Mouse (Mus musculus): ENCODE data around the gene Cenpf. TPM values are rescaled to one million over a fixed set of nuclear protein-coding genes. Genes with fewer than 3 reads are reported as not detected.

Cenpf gene
- 1 to 10 TPM in 3 of 4 experiments, under 1 TPM in 1; 0.70 to 2.7 (median 1.3) TPM for total RNA-seq (2022)

DNA sequence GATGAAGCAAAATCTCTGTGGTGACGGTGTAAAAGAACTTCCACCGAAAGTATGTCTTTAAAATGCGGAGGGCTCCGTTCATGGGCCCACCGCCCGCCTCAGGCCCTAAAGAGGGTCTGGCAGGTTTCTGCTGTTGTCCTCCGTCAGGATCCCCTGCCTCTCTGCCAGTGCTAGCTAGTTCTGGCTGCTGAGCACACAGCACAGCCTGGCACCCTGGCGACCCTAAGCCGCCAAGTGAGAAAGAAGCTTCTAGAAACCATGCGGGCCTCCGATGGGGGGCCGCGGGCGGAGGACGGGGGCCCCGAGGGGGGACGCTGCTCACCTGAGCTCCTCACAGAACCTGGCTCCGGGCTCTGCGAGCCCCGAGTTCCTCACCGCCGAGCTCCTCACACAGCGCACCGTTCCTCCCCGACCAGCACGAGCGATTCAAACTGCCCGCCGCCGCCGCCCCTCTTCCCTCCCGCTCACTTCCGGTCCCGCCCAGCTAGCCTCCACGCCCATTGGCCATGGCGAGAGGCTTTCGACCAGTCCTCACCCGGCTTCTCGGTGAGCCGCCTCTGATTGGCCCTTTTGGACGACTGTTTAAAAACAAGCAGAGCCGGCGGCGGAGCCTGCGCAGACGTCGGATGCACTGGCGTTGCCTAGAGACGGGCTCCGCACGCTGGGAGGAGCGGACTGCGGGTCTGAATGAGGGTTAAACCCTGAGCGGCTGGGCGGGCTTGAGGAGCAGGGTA, at the start of gene Cenpf:
TSS of gene Cenpf (minus strand) at position 433 of the 734 bp plus-strand sequence.
- DNase-seq, result peak; percentile 98

DNA sequence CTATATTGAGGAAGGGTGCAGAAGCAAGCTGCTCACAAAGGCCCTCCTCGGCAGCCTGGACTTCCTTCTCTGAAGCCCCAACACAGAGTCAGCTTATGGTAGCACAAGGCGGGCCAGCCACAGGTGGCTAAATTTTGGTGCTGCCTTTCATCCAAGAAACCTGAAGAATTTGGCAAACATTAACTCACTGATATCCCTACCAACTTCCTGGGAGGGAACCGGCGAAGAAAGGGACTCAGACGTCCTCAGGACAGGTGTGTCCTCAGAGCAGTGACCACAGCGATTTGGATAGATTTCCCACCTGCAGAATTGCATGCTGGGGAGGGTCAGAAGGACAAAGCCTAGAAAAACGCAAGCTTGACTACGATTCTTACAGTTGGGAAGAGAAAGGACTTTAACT, 44.3 kb upstream of the Cenpf start:
- DNase-seq, result no peak

DNA sequence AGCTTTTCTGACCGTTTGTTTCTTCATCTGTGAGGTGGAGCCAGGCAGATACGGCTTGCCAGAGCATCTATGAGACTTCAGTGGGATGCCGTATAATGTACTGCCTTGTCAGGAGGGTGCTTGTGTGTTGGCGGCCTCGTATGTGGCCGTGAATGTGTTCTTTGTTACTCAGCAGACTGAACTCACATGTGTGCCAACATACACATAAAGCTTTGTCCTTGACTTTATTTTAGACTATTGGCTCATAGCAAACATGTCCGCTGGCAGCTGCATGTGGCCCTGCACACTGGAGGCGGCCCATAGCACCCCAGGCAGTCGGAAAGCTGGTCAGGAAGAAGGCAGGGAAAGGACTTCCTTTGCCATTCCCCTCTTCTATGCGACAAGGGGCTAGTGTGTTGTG, 43.8 kb upstream of the Cenpf start:
- DNase-seq, result no peak

DNA sequence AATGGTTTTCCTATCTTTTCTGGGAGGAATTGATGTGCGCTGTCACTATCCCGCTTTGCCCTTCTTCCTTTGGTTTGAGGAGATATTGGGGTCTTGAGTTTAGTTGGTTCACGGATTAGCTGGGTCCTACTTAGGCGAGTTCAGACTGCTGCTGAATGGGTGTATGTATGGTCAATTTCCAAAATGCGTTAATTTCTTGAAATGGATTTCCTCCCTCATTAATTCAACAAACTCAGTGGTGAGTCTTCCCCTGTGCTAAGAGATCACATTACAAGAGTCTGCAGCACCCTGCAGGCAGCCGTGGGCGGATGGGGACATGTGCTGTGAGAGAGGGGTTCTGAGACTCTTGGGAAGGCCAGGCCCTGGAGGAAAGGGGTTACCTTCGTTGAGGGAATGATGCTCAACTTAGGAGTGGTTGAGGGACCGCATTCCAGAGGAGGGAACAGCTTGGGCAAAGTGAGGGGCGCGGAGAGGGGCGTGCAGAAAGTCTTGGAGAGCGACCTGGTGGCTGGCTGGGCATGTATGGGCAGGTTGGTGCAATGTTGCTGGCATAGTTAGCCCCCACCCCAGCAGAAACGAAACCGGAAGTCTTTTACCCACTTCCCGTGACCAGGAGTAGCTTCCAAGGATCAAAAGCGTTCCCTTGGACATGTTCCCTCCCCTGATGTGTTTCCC, 41.4 kb upstream of the Cenpf start:
- DNase-seq, result no peak

DNA sequence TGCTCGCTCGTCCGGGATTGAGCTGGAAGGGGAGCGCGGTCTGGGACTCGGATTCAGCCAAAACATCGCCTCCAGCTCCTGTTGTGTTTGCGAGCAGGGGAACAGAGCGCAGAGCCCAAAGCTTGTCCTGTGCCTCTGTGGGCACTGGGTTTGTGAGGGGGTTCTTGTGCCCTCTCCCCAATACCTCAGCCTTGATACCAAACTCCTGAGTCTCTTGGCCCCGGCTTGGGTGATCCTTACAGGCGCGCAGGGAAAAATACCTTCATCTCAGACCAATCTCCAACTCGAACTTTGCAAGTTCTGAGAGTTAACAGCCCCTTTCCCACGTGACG, 40.9 kb upstream of the Cenpf start:
- DNase-seq, result no peak

DNA sequence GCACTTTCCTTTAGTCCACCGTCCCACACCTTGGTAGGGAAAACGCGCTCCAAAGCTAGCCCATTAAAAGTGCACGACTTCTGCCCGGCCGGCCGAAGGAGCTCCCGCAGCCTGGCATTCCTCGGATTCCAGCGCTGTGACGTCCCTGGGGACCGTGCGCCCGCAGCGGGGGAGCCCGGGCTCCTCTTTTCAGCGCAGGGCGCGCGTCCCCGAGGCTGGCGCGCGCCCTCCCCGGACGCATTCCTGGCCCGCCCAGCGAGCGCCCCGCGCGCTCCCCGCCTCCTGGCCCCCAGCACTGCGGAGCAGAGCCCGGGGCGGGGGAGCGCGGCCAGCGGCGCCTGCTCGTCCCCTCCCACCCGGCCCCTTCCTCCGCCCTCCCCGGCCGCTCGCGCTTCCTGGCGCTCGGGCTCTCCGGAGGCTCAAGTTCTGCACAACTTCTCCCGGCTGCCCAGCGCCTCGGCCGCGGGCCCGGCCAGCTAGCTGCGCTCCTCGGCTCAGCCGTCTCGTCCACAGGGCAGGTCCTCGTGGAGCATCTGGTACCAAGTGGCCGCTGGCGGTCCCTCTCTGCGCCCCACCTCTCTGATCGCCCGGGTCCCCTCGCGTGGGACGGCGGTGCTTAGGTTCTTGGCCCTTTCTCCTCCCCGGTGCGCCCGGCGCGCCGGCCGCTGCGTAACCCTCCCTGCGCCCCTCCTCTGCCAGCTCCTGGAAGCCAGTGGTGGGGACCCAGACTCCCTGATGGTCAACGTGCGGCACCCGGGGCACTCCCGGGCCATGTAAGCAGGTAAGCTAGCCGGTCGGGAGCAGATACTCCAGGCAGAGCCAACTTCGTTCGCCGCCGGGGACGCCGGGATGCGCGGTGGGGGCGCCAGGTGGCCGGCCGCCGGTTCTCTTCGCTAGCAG, 40.2 kb upstream of the Cenpf start, which contains the start of gene Ptpn14:
TSS of gene Ptpn14 (plus strand) at position 385 of the 900 bp plus-strand sequence.
- peak; percentile 79 for DNase-seq

DNA sequence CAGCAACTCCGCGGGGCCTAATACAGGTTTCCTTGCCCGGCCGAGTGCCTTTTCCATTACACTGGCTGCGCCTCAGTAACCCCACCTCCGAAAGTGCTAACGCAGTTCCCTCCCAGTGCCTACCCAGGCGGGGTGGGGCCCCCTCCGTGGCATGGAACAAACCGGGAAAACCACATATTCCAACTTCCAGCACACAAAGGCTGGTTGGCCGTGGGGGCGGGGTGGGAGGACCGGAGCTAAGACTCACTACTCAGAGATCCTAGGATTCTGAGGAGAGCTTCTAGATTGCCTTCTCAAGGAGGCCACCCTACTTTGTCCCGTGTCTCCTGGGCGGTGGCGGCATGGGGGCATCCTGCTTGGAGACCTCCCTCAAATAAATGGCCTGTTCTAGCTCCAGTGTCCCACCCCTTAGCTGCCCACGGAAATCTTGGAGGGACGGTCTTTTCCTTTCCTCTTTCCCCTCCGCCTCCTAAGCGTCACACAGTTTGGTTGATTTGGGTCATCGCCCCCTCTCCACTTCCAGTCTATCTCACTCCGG, 39.5 kb upstream of the Cenpf start:
- peak; percentile 63 for DNase-seq

DNA sequence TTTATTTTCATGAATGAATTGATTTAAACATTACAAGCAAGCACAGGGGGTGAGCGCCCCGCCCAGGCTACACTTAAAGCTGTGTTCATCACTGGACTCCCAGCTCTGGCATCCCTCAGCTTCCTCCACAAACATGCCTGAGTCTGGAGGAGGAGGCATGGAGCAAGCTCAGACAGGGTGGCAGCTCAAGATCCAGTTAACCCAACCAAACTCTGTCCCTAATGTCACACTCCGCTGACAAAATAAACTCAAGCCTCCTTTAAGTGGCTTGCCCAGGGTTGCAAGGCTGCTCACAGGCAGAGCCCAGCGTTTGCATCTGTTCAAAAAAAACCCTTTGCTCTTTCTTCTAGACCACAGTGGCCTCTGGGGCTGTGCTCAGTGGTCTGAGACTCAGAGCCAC, 38.2 kb upstream of the Cenpf start:
- DNase-seq, result no peak

DNA sequence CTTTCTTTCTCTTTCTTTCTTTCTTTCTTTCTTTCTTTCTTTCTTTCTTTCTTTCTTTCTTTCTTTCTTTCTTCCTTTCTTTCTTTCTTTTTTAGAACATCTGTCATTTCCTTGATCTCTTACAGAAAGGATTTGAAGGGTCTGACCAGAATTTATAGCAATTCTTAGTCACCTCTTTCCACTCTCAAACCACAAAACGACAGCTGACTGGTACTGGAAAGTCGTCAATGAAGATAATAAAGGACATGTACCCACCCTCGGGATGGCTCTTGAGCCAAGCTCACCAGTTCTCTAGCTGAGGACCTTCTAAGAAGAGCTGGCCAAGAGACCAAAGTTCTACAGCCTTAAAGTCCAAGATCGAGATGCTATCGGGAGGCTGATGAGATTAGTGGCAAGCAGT, 30.7 kb upstream of the Cenpf start:
- DNase-seq, result no peak

DNA sequence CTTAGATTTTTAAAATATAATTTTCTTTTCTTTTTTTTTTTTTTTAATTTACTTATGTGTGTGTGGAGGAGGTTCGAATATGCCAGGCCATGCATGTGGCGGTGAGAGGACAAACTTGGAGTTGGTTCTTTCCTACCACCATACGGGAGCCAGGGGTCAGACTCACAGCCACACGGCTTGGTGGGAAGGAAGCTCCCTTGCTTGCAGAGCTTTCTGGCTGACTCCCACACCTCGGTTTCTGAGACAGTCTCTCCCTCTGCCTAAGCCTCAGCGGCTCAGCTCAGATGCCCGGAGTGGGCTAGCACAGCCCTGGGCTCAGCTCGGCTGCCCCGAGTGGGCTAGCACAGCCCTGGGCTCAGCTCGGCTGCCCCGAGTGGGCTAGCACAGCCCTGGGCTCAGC, 29.7 kb upstream of the Cenpf start:
- DNase-seq, result no peak

DNA sequence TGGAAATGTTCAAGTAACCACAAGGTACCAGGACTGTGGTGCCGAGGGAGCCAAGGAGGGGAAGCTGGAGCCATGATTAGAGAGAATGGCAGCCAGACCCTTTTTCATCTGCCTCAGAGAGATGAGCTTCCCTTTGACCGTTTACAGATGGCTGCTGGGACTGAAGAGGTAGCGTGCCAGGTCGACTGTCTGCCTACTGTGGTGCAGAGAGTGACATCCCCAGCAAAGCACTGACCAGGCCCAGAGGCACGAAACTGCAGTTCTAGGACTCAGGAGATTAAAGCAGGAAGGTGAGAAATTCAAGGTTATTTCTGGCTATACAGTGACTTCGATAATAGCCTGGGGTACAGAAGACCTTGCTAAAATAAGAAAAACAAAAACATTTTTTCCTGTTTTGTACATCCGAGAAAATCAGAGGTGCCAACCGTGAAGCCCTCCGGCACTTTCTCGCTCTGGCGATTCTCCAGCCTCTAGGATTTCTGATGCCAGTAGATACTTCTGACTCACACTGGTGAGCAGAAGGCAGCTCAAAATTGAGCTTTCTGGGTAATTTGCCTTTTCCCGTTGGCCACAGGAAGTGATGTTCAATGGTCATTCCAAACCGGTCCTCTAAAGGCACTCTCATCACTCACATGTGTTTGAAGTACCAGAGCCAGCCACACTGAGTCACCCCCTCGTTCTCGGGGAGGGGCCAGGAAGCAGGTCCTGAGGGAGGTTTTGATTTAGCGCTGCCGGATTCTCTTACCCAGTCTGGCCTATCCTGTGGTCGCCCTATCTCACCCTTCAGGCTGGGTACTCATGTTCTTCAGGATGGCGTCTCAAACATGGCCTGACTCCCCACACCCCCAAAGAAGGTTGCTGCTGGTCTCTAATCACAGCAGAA, 28.3 kb upstream of the Cenpf start:
- no peak for DNase-seq

DNA sequence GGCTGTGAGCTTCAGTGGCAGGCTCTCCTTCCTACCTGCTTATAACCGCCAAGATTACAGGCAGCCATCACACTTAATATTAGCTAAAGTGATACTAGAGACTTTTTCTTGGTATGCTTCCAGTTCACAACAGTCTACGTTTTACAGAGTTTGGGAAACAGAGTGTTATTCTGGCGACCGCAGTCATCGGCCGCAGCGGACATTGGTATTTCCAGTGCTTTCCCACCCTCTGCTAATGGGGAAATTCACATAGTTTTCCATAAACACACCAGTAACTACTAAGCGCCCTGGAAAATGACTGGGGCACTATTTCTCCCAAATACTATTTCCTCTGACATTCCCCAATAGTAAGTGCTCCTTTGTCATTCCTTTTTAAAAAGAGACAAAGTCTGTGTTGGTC, 21.1 kb upstream of the Cenpf start:
- DNase-seq, result no peak

DNA sequence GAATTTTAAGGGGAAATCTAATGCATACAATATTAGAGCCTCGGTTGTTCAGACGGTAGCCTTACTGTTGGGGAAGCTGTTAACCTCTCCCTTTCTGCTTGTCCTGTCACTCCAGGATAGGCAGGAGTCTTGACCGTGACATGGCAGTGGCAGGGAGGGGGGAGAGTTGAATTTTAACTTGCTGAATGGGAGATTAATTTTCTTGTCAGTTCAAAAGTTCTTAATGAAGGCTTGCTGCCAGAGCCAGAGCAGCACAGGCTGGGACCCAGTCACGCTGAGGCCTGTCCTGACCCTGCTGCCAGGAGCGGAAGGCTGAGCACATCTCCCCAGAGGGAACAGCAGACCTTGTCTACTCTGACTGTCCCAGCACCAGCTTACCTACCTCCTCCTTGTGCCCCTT, 19.5 kb upstream of the Cenpf start:
- no peak for DNase-seq

DNA sequence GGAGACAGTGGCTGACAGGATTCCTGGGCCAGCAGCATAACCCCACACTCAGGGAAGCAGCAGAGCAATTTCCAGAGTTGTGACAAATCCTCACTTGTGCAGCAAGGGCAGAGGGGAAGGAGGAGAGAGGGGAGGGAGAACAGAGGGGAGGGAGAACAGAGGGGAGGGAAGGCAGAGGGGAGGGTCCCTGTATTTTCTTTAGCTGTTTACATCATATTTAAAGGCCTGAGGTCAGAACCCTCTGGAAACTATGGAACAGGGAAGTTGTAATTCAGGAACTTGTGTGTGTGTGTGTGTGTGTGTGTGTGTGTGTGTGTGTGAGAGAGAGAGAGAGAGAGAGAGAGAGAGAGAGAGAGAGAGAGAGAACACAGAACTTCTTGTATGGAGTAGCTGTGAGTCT, 19.1 kb upstream of the Cenpf start:
- no peak for DNase-seq

DNA sequence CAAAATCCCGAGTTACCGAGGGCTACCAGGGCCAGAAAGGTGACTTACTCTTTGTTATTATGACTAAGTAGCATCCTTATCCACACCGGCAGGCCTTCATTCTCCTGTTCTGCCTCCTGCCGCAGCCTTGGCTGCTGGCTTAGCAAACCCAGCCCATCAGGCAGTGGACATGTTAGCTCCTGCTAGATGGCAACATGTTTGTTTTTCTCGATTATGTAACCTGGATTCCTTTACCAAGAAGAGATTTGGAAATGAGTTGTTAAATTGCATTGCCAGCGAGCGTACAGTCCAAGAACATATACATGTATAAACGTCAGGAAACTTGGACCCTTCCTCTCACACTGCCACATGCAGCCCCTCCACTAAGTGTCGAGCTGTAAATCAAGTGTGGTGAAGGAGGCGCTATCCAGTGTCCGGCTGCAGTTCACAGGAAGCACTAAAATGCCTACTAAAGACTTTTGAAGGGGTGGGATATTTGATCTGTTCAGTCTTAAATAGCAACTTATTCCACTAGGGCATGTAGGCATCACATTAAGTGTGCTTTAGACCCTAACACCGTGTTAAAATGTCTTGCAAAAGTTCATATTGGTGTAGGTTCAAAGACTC, 18.3 kb upstream of the Cenpf start:
- no peak for DNase-seq

DNA sequence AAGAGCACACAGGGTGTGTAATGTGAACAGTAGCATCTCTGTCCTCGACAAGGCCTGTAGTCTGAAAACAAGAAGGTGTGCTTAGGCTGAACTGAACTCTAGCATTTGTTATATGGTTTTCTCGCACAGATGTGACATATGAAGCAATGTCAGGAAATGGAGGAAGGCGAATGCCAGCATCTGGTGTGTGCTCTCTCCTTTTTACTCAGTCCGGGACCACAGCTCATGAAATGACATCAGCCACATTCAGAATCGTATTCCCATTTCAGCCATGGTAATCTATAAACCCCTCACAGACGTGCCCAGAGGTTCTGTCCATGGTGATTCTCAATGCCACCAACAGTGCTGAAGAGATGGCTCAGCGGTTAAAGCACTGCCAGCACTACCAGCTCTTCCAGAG, 15.7 kb upstream of the Cenpf start:
- no peak for DNase-seq

DNA sequence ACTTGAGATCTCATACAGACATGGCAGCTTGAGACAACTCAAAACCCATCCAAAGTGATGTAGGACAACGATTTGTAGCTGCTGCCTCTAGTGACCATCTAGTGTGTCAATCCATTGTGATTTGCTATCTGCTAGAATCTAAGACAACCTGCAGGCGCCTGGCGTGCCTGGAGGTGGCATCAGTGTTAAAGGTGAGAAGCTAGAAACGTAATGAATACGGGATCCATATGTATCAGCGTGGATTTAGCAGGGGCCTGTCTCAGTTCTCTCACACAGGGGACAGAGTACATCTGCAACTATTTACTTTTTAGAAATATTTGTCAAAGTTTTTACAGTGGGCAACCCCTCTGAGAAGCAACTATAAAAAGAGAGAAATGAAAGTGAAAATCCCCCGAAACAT, 15.3 kb upstream of the Cenpf start:
- DNase-seq, result no peak

DNA sequence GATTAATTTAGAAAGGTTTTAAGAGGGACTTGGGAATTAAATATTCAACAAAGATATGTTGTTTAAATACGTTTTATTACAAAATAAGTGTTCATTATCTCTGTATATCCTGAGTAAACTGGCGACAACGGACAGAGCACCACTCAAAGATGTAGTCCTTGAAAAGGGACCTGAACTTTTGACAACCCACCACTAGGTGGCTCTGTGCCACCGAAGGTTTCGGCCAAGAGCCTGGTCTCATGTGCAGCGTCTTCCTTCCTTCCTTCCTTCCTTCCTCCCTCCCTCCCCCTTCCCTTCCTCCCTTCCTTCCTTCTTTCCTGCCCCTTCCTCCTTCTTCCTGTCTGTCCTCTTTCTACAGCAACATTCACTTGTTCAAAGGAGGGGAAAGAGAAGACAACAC, 13.1 kb upstream of the Cenpf start:
- DNase-seq, result no peak

DNA sequence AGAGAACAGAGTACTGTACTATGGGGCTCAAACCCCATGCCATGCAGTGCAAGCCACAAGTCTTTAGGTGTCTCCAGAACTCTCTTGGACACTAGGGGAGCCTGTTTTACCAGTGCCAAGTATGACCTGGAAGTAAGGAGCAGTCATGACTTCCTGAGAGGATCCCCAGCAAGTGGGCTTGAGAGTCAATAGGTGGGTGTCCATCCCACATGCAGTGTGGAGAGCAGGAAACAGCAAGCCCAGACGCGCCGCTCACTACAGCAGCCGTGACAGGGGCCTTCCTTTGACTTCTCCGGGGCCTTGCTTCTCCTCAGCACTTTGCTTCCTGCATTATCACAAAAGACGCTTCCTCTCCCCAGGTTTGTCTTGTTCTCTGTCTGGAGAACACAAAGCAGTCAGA, 12.3 kb upstream of the Cenpf start:
- DNase-seq, result no peak

DNA sequence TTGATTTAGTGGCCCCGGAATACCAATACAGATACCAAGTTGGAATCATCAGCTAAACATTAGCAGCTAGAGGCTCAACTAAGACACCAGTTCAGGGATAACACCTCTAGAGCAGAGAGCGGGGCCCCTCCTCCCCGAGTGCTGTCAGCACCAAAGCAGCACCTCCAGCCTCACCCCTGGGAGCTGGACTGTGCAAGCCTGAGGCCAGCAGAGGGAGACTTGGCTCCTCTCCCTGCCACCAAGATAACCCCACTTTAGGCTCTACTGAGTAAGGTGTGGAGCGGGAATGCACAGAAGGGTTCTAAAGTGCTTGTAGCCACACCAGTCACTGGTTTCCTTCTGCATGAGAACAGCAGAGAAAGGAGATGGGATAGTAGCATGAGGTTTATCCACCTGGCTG, 10.5 kb upstream of the Cenpf start:
- DNase-seq, result no peak

DNA sequence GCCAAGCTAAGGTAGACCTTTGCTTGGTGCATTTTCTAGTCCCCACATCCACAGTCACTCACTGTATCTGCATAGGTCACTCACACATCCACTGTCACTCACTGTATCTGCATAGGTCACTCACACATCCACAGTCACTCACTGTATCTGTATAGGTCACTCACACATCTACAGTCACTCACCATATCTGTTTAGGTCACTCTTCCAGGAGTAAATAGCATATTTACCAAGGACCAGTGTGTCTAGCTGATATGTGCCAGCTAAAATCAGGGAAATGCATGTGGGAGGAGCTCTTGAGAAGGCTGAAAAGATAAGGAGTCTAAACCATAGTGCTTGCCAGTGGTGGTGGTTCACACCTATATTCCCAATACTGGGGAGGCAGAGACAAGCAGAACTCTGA, 7.4 kb upstream of the Cenpf start:
- DNase-seq, result no peak

DNA sequence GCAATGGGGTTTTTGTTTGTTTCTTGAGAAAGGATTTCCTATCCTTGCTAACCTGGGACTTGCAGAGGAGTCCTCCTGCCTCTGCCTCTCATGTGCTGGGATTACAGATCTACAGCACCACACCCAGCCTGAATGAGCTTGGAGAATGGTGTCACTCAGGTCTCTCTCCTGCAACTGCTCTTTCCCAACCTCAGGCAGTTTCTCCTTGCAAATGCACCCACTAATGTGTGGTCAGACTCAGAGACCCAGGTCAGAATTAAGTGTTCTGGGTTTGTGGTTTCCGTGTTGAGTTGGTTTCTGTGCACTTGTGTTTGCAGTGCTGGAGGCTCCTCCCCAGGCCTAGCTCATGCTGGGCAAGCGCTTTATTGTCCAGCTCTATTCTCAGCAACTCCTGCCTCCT, 6.5 kb upstream of the Cenpf start:
- no peak for DNase-seq
